Mouse (Mus musculus) brain, embryonic 18.5 days (tissue): ENCODE measurements around the gene Lemd1.
"Not testable (repeated sequence)": the region's sequence is repeated elsewhere in the genome, so short reads cannot be mapped to it uniquely, and the experiment has no call there.

Source experiments
- DNase-seq: peaks from one replicate; pipeline ENCODE4 v3.0.0-alpha.2; 2012; ENCODE audit warnings: low read depth, low spot score

The Lemd1 gene

DNA sequence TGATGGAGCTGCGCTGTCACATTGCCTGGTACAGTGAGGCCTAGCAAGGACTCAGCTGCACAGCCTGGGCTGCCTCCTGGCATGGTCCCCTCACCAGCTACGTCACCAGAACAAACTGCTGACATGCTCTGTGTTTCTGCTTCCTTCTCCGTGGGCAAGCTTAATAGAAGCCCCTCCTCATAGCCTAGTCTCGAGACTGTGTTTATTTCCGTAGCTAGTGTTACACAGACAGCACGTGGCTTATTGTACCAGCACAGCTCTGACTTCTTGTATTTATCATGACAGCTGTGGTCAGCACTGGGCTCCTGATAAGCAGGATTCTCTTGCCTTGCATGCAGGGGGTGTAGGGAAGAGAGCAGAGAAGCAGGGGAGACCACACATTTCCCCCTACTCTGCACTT, 54.9 kb downstream of the Lemd1 start:
- no peak for DNase-seq

- DNase-seq = no peak
Observed at GRCm38 (mm10) chr1:132246641-132247040, 55.4 kb downstream of the Lemd1 start.

- no peak for DNase-seq
Observed at GRCm38 (mm10) chr1:132254467-132254866, 63.2 kb downstream of the Lemd1 start.

DNA sequence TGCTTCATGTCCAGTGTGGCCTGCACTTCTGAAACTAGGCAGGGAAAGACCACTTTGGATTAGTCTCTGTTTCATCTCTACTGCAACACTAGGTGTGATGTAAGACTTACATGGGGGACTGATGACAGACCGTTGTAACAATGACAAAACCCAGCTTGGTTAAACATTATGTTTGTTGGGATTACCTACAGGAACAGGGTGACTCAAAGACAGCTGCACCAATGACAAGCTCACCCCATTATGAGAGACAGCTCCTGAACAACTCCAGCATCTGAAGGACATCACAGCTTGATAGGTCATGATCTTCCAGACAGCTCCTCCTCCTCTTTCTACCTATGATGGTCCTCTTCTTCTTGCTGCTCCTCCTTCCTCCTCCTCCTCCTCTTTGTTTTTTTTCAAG, 69.1 kb downstream of the Lemd1 start:
- DNase-seq = no peak

DNA sequence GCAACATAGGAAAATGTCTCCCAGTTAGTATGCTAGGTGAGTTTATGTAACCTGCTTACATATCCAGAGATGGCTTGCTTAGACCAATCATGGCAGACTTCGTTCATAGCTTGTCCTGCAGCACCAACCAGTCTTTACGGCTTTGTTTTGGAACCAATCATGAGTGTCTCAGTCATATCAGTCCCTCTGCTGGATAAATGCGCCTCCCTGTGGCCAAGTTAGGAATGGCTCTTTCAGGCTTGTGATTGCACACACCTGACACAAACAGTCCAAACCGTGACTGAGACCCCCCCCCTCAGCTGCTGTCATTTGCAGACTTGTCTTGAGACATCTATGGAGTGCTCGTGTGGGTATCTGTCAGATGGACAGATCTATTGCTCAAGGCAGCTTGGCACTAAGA, 69.8 kb downstream of the Lemd1 start:
- DNase-seq = no peak

DNA sequence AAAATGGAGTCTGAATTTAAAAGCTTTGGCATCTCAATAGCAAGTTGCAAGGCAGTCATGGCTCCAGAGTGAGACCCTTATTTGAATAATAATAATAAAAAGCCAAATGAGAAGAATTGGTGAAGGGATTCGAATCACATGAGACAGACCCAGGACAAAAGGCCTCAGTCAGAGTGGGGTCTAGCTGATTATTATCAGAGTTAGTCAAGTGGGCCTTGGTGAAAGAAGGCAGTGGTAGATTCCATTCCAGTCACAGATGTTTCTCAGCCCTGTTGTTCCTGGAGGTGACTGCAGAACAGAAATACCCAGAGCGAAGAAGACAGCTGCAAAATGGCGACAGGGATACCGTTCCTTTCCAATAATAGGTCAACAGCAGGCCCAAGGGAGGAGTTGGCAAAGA, 72.4 kb downstream of the Lemd1 start:
- DNase-seq = no peak

DNA sequence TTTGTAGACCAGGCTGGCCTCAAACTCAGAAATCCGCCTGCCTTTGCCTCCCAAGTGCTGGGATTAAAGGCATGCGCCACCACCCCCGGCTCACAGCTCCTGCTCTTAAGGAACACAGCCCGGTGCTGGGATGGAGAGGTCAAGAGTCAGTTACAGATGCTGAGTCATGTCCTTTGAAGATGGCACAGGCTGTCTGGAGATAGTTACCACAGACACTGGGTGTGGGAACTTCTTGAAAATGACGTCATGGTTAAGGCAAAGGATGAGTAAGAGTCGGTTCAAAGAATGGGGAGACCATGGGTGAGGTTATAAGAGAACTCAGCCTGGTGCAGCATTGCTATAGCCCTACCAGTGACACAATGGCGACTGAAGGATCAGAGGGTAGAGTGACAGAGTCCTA, 73.3 kb downstream of the Lemd1 start:
- DNase-seq = no peak

DNA sequence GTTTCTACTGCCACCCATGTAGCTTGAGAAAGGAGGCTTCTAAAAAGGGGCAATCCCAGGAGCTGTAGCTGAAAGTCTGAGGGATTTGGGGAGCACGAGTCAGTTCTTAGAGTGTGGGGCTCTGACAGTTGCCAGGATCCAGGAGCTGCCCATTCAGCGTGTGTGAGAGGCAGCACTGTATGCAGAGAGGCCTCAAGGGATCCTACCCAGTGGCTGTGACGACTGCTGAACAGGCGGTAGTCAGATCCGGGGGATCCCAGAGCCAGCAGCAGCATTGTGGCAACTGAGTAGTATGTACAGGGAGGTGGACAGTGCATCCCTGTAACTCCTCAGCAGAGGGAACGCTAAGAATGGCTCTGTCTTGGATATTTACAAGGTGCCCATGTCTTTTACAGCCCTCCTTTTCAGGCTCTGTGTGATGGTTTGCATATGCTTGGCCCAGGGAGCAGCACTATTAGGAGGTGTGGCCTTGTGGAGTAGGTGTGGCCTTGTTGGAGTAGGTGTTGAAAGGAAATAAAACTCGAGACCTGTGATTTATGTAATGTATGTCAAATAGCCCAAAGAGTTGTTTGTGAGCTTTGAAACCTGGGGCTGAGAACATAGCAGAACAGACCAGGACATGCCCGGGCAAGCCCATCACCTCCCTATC, 74.1 kb downstream of the Lemd1 start:
- DNase-seq = no peak

GRCm38 (mm10) chr1:132265936-132266335, 74.7 kb downstream of the Lemd1 start:
- DNase-seq = no peak

DNA sequence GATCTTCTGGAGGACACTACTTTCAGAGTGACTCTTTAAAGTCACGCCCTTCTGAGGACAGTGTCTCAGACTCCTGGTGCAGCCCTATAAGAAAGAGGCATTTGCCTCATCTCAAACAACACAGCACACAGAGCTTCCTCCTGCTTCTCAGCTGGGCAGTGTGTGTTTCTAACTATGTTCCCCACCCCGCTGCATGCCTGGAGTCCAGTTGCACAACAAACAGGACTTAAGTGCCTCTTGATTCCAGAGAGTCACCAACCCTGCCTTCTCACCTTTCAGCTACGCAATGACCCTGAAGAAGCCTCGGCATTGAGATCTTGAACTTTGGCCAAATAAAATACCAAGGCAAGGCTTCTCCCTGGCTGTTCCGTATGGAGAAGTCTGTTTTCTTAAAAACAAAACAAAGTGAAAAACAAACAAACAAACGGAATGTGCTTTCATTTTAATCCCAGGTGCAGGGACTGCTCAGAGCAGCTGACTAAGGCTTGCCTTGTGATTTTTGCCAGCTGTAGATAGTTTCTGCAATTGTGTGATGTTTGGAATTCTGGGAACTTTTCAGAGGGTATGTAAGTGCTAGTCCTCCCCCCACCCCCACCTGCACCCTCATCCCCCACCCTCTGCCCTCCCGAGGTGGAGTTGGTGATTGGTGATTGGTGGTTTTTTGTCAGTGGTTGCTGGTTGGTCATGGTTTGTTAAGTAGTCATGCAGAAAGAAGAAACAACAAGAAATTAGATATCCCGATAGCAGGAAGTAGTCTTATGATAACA, 75.7 kb downstream of the Lemd1 start:
- DNase-seq = no peak

DNA sequence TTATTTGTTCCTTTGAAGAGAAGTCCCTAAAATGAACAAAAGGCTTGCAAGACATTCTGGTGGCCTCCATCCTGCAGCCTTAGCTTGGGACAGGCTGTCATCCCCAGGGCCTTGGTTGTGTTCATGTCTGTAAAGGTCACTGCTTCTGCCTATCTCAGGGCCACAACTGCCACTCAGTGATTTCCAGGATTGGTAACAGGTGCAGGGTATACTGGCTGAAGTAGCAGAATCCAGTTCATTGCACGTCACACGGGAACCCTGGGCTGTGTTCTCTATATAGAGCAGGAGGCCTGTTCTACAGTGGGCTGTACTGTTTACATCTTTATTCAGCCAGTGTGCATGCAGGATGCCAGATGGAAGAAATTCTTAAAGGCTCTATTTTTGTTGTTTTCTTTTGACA, 76.7 kb downstream of the Lemd1 start:
- no peak for DNase-seq

GRCm38 (mm10) chr1:132268418-132269060, 77.3 kb downstream of the Lemd1 start:
- no peak for DNase-seq

DNA sequence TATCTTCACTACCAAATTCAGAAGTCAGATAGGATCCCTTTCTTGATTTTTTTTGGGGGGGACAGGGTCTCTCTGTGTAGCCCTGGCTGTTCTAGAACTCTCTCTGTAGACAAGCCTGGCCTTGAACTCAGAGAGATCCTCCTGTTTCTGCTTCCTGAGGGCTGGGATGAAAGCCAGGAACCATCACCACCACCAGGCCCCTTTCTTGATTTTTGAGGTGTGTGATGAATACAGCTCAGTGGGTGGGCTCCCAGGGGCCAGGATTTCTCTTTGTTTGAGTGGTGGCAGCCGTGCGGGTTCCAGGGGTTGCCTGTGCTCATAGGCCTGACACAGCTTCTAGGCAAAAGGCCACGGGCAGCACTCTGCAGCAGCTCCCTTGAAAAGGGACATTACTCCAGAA, 80.0 kb downstream of the Lemd1 start:
- DNase-seq = no peak

- DNase-seq = no peak
Observed at GRCm38 (mm10) chr1:132276694-132277093, 85.5 kb downstream of the Lemd1 start.

- no peak for DNase-seq
Observed at GRCm38 (mm10) chr1:132277124-132277523, 85.9 kb downstream of the Lemd1 start.

GRCm38 (mm10) chr1:132280636-132281035, 89.4 kb downstream of the Lemd1 start:
- DNase-seq = not testable (repeated sequence)

- DNase-seq = no peak
Observed at GRCm38 (mm10) chr1:132281523-132282176, 90.4 kb downstream of the Lemd1 start.

DNA sequence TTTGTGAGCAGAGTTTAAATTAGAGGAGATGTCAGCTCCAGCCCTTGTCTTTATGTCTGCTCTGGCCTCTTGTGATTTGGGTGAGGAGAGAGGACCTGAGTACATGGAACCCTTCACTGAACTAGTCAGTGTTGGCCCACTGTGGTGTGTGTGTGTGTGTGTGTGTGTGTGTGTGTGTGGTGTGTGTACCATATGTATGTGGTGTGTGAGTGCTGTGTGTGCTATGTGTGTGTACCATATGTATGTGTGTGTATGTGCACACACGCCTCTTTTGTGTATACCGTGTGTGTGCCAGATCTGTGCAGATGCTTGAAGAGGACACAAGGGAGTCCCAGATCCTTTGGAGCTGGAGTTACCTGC, 90.9 kb downstream of the Lemd1 start:
- DNase-seq = no peak

DNA sequence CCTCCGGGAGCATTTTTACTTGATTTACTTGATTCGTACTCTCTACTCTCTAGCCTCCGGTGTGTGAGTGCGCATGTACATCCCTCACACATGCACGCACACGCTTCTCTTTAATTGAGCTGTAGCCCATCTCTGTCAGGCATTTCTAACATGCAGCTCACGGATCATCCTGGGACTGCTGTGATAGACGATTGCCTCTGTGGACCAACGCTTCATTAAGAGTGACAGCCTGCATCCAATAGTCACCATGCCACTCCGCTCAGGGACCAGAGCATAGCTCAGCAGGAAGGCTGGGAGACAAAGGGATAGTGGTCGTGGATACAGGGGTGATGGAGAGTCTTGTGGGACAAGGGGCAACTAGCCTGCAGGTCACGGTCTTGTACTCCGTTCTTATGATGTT, 91.8 kb downstream of the Lemd1 start:
- no peak for DNase-seq

DNA sequence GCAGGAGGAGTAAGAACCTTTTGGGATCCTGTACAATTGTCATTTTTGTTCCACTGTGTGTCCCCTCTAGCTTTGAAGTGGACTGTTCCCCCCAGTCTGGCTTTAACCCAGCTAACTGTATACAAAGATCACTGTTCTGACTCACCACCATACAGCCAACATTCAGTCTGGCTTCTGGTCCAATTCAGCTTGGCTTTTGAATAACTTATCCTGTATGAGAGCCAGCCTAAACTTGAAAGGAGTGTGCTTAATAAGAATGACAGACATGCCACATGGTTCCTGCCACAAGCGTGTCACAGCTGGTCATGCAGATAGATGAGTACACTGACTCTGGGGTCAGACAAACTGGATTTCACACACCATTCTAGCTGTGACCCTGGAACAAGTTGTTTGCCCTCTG, 95.5 kb downstream of the Lemd1 start:
- DNase-seq = no peak

DNA sequence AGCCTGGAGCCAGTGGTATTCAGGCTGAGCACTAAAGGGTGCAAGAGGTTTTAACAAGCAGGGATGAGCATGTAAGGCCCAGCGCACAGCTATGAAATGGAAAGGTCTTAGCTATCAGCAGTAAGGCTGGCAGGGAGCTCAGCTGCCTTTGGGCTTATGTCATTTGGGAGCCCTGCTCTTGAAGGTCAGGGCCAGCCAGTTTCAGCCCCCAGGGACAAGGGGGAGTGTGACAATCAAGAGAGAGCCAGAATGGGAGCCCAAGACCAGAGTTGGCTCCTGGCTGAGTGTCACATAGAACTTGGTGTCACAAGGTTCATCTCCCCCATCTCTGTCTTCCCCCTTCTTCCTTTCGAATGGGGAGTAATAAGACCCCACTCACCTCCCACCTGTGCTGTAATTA, 96.2 kb downstream of the Lemd1 start:
- DNase-seq = no peak

- DNase-seq = no peak
Observed at GRCm38 (mm10) chr1:132287991-132288451, 96.8 kb downstream of the Lemd1 start.
